Mouse (Mus musculus): ENCODE measurements around the gene Gm26566. TPM values are rescaled to one million over a fixed set of nuclear protein-coding genes. Genes with fewer than 3 reads are reported as not detected.

Gene Gm26566
- total RNA-seq, 1 experiment, result 3.7 TPM

GRCm38 (mm10) chr4:88718715-88719114 is 2.9 kb upstream of the Gm26566 start:
- H3K9me3 ChIP-seq (ENCODE audit: control insufficient read depth, insufficient read depth, low read depth, low read length), result peaks cover 5% of the 10 kb centered on the region; the same call in 1 of the 2 replicates
- no peak overlapping the region for H3K9ac ChIP-seq (ENCODE audit: insufficient read depth, low read depth, low read length, poor library complexity, severe bottlenecking)
- no peak overlapping the region for H3K4me3 ChIP-seq (ENCODE audit: insufficient read depth in 1 of 2, low read depth in 1 of 2, low read length in 2 of 2, poor library complexity in 1 of 2, severe bottlenecking in 1 of 2)
- no peak for TF ChIP-seq MAFK (IDR thresholded peaks at IDR 0.05; ENCODE audit: insufficient read depth, low read depth, low read length)
- no peak for TF ChIP-seq ZC3H11A (IDR thresholded peaks at IDR 0.05; ENCODE audit: borderline replicate concordance, low read depth, low read length)
- TF ChIP-seq CHD2 (IDR thresholded peaks at IDR 0.05; ENCODE audit: low read depth, low read length), result no peak
- TF ChIP-seq ZNF384 (IDR thresholded peaks at IDR 0.05; ENCODE audit: low read depth, low read length), result no peak
- no peak for TF ChIP-seq HCFC1 (IDR thresholded peaks at IDR 0.05; ENCODE audit: borderline replicate concordance, insufficient read depth, low read length)
- no peaks in the 10 kb centered on the region for H3K4me1 ChIP-seq (ENCODE audit: control insufficient read depth in 2 of 2, insufficient read depth in 2 of 2, low read length in 2 of 2, poor library complexity in 1 of 2)
- H3K27ac ChIP-seq (ENCODE audit: insufficient read depth, low read depth, low read length, poor library complexity, severe bottlenecking), result no peak overlapping the region
- no peak for DNase-seq (ENCODE audit: low read depth, low spot score)
- peaks cover 13% of the 10 kb centered on the region for H3K36me3 ChIP-seq (ENCODE audit: control insufficient read depth, insufficient read depth, low read length, poor library complexity, severe bottlenecking)
- in situ Hi-C loops (cut with MboI; ENCODE audit: low sequenced_read_pairs in 2 of 2, unreplicated experiment in 2 of 2), result no loop called here

- H3K36me3 ChIP-seq (ENCODE audit: control insufficient read depth, insufficient read depth, low read length, poor library complexity, severe bottlenecking), result peaks cover 13% of the 10 kb centered on the region
- no peak for DNase-seq (ENCODE audit: low read depth, low spot score)
- H3K4me1 ChIP-seq (ENCODE audit: control insufficient read depth in 2 of 2, insufficient read depth in 2 of 2, low read length in 2 of 2, poor library complexity in 1 of 2), result no peaks in the 10 kb centered on the region
- H3K4me3 ChIP-seq (ENCODE audit: insufficient read depth in 1 of 2, low read depth in 1 of 2, low read length in 2 of 2, poor library complexity in 1 of 2, severe bottlenecking in 1 of 2), result no peak overlapping the region
- H3K9me3 ChIP-seq (ENCODE audit: control insufficient read depth, insufficient read depth, low read depth, low read length), result peaks cover 13% of the 10 kb centered on the region
- in situ Hi-C loops (cut with MboI; ENCODE audit: low sequenced_read_pairs in 2 of 2, unreplicated experiment in 2 of 2), result no loop called here
- TF ChIP-seq ZNF384 (IDR thresholded peaks at IDR 0.05; ENCODE audit: low read depth, low read length), result no peak
- no peak for TF ChIP-seq HCFC1 (IDR thresholded peaks at IDR 0.05; ENCODE audit: borderline replicate concordance, insufficient read depth, low read length)
- no peak for TF ChIP-seq ZC3H11A (IDR thresholded peaks at IDR 0.05; ENCODE audit: borderline replicate concordance, low read depth, low read length)
- TF ChIP-seq MAFK (IDR thresholded peaks at IDR 0.05; ENCODE audit: insufficient read depth, low read depth, low read length), result no peak
- no peak for TF ChIP-seq CHD2 (IDR thresholded peaks at IDR 0.05; ENCODE audit: low read depth, low read length)
- no peak overlapping the region for H3K27ac ChIP-seq (ENCODE audit: insufficient read depth, low read depth, low read length, poor library complexity, severe bottlenecking)
- H3K9ac ChIP-seq (ENCODE audit: insufficient read depth, low read depth, low read length, poor library complexity, severe bottlenecking), result no peak overlapping the region
Observed at GRCm38 (mm10) chr4:88723497-88724090, 2.0 kb downstream of the Gm26566 start.

GRCm38 (mm10) chr4:88726727-88727126 is 5.1 kb downstream of the Gm26566 start:
- DNase-seq (ENCODE audit: low read depth, low spot score), result no peak
- Histone ChIP-seq H3K4me1 (ENCODE audit: control insufficient read depth in 2 of 2, insufficient read depth in 2 of 2, low read length in 2 of 2, poor library complexity in 1 of 2) (no peaks in the 10 kb centered on the region), H3K9me3 (ENCODE audit: control insufficient read depth, insufficient read depth, low read depth, low read length) (peaks cover 17% of the 10 kb centered on the region), H3K9ac (ENCODE audit: insufficient read depth, low read depth, low read length, poor library complexity, severe bottlenecking) (no peak overlapping the region), H3K4me3 (ENCODE audit: insufficient read depth in 1 of 2, low read depth in 1 of 2, low read length in 2 of 2, poor library complexity in 1 of 2, severe bottlenecking in 1 of 2) (no peak overlapping the region), H3K36me3 (ENCODE audit: control insufficient read depth, insufficient read depth, low read length, poor library complexity, severe bottlenecking) (no peaks in the 10 kb centered on the region), H3K27ac (ENCODE audit: insufficient read depth, low read depth, low read length, poor library complexity, severe bottlenecking) (no peak overlapping the region)
- TF ChIP-seq ZC3H11A (IDR thresholded peaks at IDR 0.05; ENCODE audit: borderline replicate concordance, low read depth, low read length) (no peak), ZNF384 (IDR thresholded peaks at IDR 0.05; ENCODE audit: low read depth, low read length) (no peak), HCFC1 (IDR thresholded peaks at IDR 0.05; ENCODE audit: borderline replicate concordance, insufficient read depth, low read length) (no peak), MAFK (IDR thresholded peaks at IDR 0.05; ENCODE audit: insufficient read depth, low read depth, low read length) (no peak), CHD2 (IDR thresholded peaks at IDR 0.05; ENCODE audit: low read depth, low read length) (no peak)
- in situ Hi-C loops (cut with MboI; ENCODE audit: low sequenced_read_pairs in 2 of 2, unreplicated experiment in 2 of 2), result no loop called here

GRCm38 (mm10) chr4:88727324-88727723 is 5.7 kb downstream of the Gm26566 start:
- no peak for DNase-seq (ENCODE audit: low read depth, low spot score)
- no peak overlapping the region for H3K27ac ChIP-seq (ENCODE audit: insufficient read depth, low read depth, low read length, poor library complexity, severe bottlenecking)
- no peak for TF ChIP-seq MAFK (IDR thresholded peaks at IDR 0.05; ENCODE audit: insufficient read depth, low read depth, low read length)
- no peak for TF ChIP-seq ZC3H11A (IDR thresholded peaks at IDR 0.05; ENCODE audit: borderline replicate concordance, low read depth, low read length)
- no peak for TF ChIP-seq ZNF384 (IDR thresholded peaks at IDR 0.05; ENCODE audit: low read depth, low read length)
- TF ChIP-seq CHD2 (IDR thresholded peaks at IDR 0.05; ENCODE audit: low read depth, low read length), result no peak
- TF ChIP-seq HCFC1 (IDR thresholded peaks at IDR 0.05; ENCODE audit: borderline replicate concordance, insufficient read depth, low read length), result no peak

More at GRCm38 (mm10) chr4:88727324-88727723, 5.7 kb downstream of the Gm26566 start:
- Histone ChIP-seq H3K36me3 (ENCODE audit: control insufficient read depth, insufficient read depth, low read length, poor library complexity, severe bottlenecking) (no peaks in the 10 kb centered on the region), H3K9me3 (ENCODE audit: control insufficient read depth, insufficient read depth, low read depth, low read length) (peaks cover 17% of the 10 kb centered on the region), H3K4me1 (ENCODE audit: control insufficient read depth in 2 of 2, insufficient read depth in 2 of 2, low read length in 2 of 2, poor library complexity in 1 of 2) (no peaks in the 10 kb centered on the region), H3K9ac (ENCODE audit: insufficient read depth, low read depth, low read length, poor library complexity, severe bottlenecking) (no peak overlapping the region), H3K4me3 (ENCODE audit: insufficient read depth in 1 of 2, low read depth in 1 of 2, low read length in 2 of 2, poor library complexity in 1 of 2, severe bottlenecking in 1 of 2) (no peak overlapping the region)
- in situ Hi-C loops (cut with MboI; ENCODE audit: low sequenced_read_pairs in 2 of 2, unreplicated experiment in 2 of 2), result no loop called here
